In genomic region chr8:48300613-48301037, GRCm38 (mm10) we compare ENCODE assay signal across 8 mouse cellular contexts.
DNase-seq lines count a peak whose midpoint lies in the region; ATAC-seq and TF ChIP-seq lines count a peak whose summit lies in the region.

No protein-coding gene starts in this region.

- no peak overlapping the region; the same call in 1 of the 2 replicates for H3K4me2 ChIP-seq in kidney, postnatal 0 days (ENCODE audit: low read length)
- peak overlapping the region; percentile 30 for H3K4me2 ChIP-seq in forebrain, embryonic 16.5 days (ENCODE audit: low read length)
- peak overlapping the region; percentile 46 for H3K4me2 ChIP-seq in limb, embryonic 12.5 days

- no peaks in the 10 kb centered on the region for H3K27me3 ChIP-seq in kidney, postnatal 0 days (ENCODE audit: insufficient read depth, low read length)
- no peaks in the 10 kb centered on the region for H3K27me3 ChIP-seq in forebrain, embryonic 16.5 days (replicated peaks; ENCODE audit: control insufficient read depth, insufficient read depth, low read length)
- peaks cover 26% of the 10 kb centered on the region for H3K27me3 ChIP-seq in limb, embryonic 12.5 days

- H3K9me3 ChIP-seq in kidney, postnatal 0 days (replicated peaks; ENCODE audit: low read length) = no peaks in the 10 kb centered on the region
- H3K9me3 ChIP-seq in forebrain, embryonic 16.5 days (ENCODE audit: control insufficient read depth, low read length) = no peaks in the 10 kb centered on the region
- no peaks in the 10 kb centered on the region for H3K9me3 ChIP-seq in limb, embryonic 12.5 days

- H3K27ac ChIP-seq in kidney, postnatal 0 days = no peak overlapping the region
- H3K27ac ChIP-seq in forebrain, embryonic 16.5 days (ENCODE audit: low read length) = 0 out of 2 replicates have a peak overlapping the region, but pooled peaks have one; percentile 6
- no peak overlapping the region; the same call in 1 of the 2 replicates for H3K27ac ChIP-seq in limb, embryonic 12.5 days

- 58% methylated on average over 12 of the region's 12 CpGs for WGBS in kidney, postnatal 0 days
- WGBS in forebrain, embryonic 16.5 days = 54% methylated on average over 12 of the region's 12 CpGs
- 11% methylated on average over 12 of the region's 12 CpGs for WGBS in limb, embryonic 12.5 days

- peak; percentile 44 for DNase-seq in kidney, postnatal 0 days (ENCODE audit: low spot score)
- DNase-seq in kidney, adult 18-20 months = no peak
- peak; percentile 10 for DNase-seq in cerebellum, adult 11 months
- no peak for DNase-seq in adrenal gland, postnatal 14 days
- no peak for DNase-seq in adrenal gland, postnatal 4 days (ENCODE audit: low spot score in 2 of 2)
- DNase-seq in left cerebral cortex, adult 9 months (ENCODE audit: low spot score in 2 of 2) = no peak

- TF ChIP-seq CTCF in kidney, postnatal 0 days (IDR thresholded peaks at IDR 0.05; ENCODE audit: low read depth) = no peak

- no peaks in the 10 kb centered on the region for H3K4me1 ChIP-seq in kidney, postnatal 0 days (replicated peaks; ENCODE audit: insufficient read depth, low read length)
- H3K4me1 ChIP-seq in forebrain, embryonic 16.5 days (replicated peaks; ENCODE audit: control insufficient read depth, insufficient read depth, low read length) = peaks cover 4% of the 10 kb centered on the region
- peaks cover 37% of the 10 kb centered on the region for H3K4me1 ChIP-seq in limb, embryonic 12.5 days (replicated peaks)

- H3K4me3 ChIP-seq in kidney, postnatal 0 days (replicated peaks; ENCODE audit: low read depth, low read length) = no peak overlapping the region
- H3K4me3 ChIP-seq in forebrain, embryonic 16.5 days (replicated peaks; ENCODE audit: low read length) = no peak overlapping the region; the same call in 1 of the 2 replicates
- no peak overlapping the region for H3K4me3 ChIP-seq in limb, embryonic 12.5 days (replicated peaks)

- ATAC-seq in kidney, postnatal 0 days (replicated peaks; ENCODE audit: low FRiP score, low read depth) = no peak
- ATAC-seq in forebrain, embryonic 16.5 days = peak; percentile 81
- ATAC-seq in limb, embryonic 12.5 days (ENCODE audit: insufficient number of reproducible peaks, insufficient read depth, low FRiP score, low TSS enrichment, low read depth) = peak; percentile 37; the same call in 1 of the 2 replicates

- no peak overlapping the region for H3K9ac ChIP-seq in kidney, postnatal 0 days (ENCODE audit: low read depth, low read length)
- H3K9ac ChIP-seq in forebrain, embryonic 16.5 days (replicated peaks; ENCODE audit: low read depth, low read length) = no peak overlapping the region
- no peak overlapping the region for H3K9ac ChIP-seq in limb, embryonic 12.5 days (replicated peaks)

- H3K36me3 ChIP-seq in kidney, postnatal 0 days (ENCODE audit: insufficient read depth, low read length) = no peaks in the 10 kb centered on the region
- H3K36me3 ChIP-seq in forebrain, embryonic 16.5 days (ENCODE audit: control insufficient read depth, insufficient read depth) = peaks cover 5% of the 10 kb centered on the region
- peaks cover 37% of the 10 kb centered on the region for H3K36me3 ChIP-seq in limb, embryonic 12.5 days

Comparison
In these comparisons a context has a peak if more than half of its experiments do, and no peak if none do; other contexts are left out.
1. DNase-seq: peak in kidney, postnatal 0 days (single experiment) and cerebellum, adult 11 months (single experiment); none in kidney, adult 18-20 months (single experiment), adrenal gland, postnatal 14 days (single experiment), adrenal gland, postnatal 4 days (0 of 2) and left cerebral cortex, adult 9 months (0 of 2).